Mouse (Mus musculus) cerebellum, adult 9-10 months (tissue): ENCODE measurements around the gene Fut2.
A peak's percentile ranks its signal among the peaks of the same experiment; 100 is the strongest.
"Not testable (repeated sequence)": the region's sequence is repeated elsewhere in the genome, so short reads cannot be mapped to it uniquely, and the experiment has no call there.

Source experiments
- DNase-seq: peaks from one replicate; pipeline ENCODE4 v3.0.0; 2022

Gene Fut2

GRCm38 (mm10) chr7:45665303-45666138 lies 673 bp downstream of the Fut2 start:
- DNase-seq: no peak

GRCm38 (mm10) chr7:45661702-45662101 lies 4.5 kb downstream of the Fut2 start:
- not testable (repeated sequence) for DNase-seq

GRCm38 (mm10) chr7:45660746-45661478 lies 5.3 kb downstream of the Fut2 start:
- no peak for DNase-seq

- no peak for DNase-seq
Observed at GRCm38 (mm10) chr7:45654424-45655047, 11.7 kb downstream of the Fut2 start.

- not testable (repeated sequence) for DNase-seq
Observed at GRCm38 (mm10) chr7:45650484-45650883, 15.7 kb downstream of the Fut2 start.

GRCm38 (mm10) chr7:45649351-45649750 lies 16.8 kb downstream of the Fut2 start:
- DNase-seq: no peak

- no peak for DNase-seq
Observed at GRCm38 (mm10) chr7:45646671-45647070, 19.5 kb downstream of the Fut2 start.

- DNase-seq: no peak
Observed at GRCm38 (mm10) chr7:45645591-45645971, 20.6 kb downstream of the Fut2 start.

GRCm38 (mm10) chr7:45644872-45645590 lies 21.2 kb downstream of the Fut2 start:
- DNase-seq: peak; percentile 66

GRCm38 (mm10) chr7:45644183-45644582 lies 22.0 kb downstream of the Fut2 start:
- peak; percentile 78 for DNase-seq

- DNase-seq: peak; percentile 100
Observed at GRCm38 (mm10) chr7:45643441-45644178, 22.6 kb downstream of the Fut2 start.

- peak; percentile 68 for DNase-seq
Observed at GRCm38 (mm10) chr7:45642503-45643255, 23.5 kb downstream of the Fut2 start.

GRCm38 (mm10) chr7:45642083-45642482 lies 24.1 kb downstream of the Fut2 start:
- peak; percentile 74 for DNase-seq

- DNase-seq: peak; percentile 60
Observed at GRCm38 (mm10) chr7:45641391-45642040, 24.7 kb downstream of the Fut2 start.

- DNase-seq: peak; percentile 67
Observed at GRCm38 (mm10) chr7:45640191-45640957, 25.8 kb downstream of the Fut2 start.

GRCm38 (mm10) chr7:45639561-45640027 lies 26.6 kb downstream of the Fut2 start, which contains the start of gene Mamstr:
TSS of gene Mamstr (plus strand) at chr7:45639977.
- DNase-seq: peak; percentile 71

GRCm38 (mm10) chr7:45638623-45639401 lies 27.4 kb downstream of the Fut2 start:
- peak; percentile 99 for DNase-seq

- DNase-seq: peak; percentile 65
Observed at GRCm38 (mm10) chr7:45637710-45638109, 28.5 kb downstream of the Fut2 start.
